In genomic region chr10:80352727-80353126, GRCm38 (mm10) we compare ENCODE assay signal across 24 mouse cellular contexts. TPM values are rescaled to one million over a fixed set of nuclear protein-coding genes. Genes with fewer than 3 reads are reported as not detected.
DNase-seq lines count a peak whose midpoint lies in the region; ATAC-seq and TF ChIP-seq lines count a peak whose summit lies in the region.
"Had no signal": no experiment of that assay in that cellular context is flagged by ENCODE, and none has a peak within 500 bp of the region (broad histone marks: within the 10 kb centered on the region; RNA-seq: fewer than 3 reads in every experiment).

No protein-coding gene starts in this region.

- H3K4me1 ChIP-seq in heart, embryonic 13.5 days = peaks cover 39% of the 10 kb centered on the region
- no peaks in the 10 kb centered on the region for H3K4me1 ChIP-seq in heart, adult 2 months (ENCODE audit: control insufficient read depth, insufficient read depth, low read length)
- peaks cover 17% of the 10 kb centered on the region; the same call in 1 of the 2 replicates for H3K4me1 ChIP-seq in kidney, postnatal 0 days (replicated peaks; ENCODE audit: insufficient read depth, low read length)
- H3K4me1 ChIP-seq in kidney, adult 2 months (ENCODE audit: control insufficient read depth, insufficient read depth, low read length) = no peaks in the 10 kb centered on the region
- H3K4me1 ChIP-seq in liver, embryonic 13.5 days (replicated peaks) = peaks cover 53% of the 10 kb centered on the region
- peaks cover 50% of the 10 kb centered on the region for H3K4me1 ChIP-seq in liver, embryonic 12.5 days
- peaks cover 74% of the 10 kb centered on the region for H3K4me1 ChIP-seq in E14TG2a.4 (replicated peaks; ENCODE audit: low read depth, low read length)

- no peak overlapping the region for H3K4me2 ChIP-seq in heart, embryonic 13.5 days
- H3K4me2 ChIP-seq in kidney, postnatal 0 days (ENCODE audit: low read length) = no peak overlapping the region
- H3K4me2 ChIP-seq in liver, embryonic 13.5 days = no peak overlapping the region
- no peak overlapping the region for H3K4me2 ChIP-seq in liver, embryonic 12.5 days
- H3K4me2 ChIP-seq: embryonic facial prominence, embryonic 12.5 days; forebrain, embryonic 13.5 days; forebrain, embryonic 15.5 days had no signal

- H3K4me3 ChIP-seq in heart, embryonic 13.5 days = no peak overlapping the region
- H3K4me3 ChIP-seq in heart, adult 2 months = no peak overlapping the region
- no peak overlapping the region for H3K4me3 ChIP-seq in kidney, postnatal 0 days (replicated peaks; ENCODE audit: low read depth, low read length)
- no peak overlapping the region for H3K4me3 ChIP-seq in kidney, adult 2 months (ENCODE audit: insufficient read depth, low read depth, low read length)
- no peak overlapping the region for H3K4me3 ChIP-seq in liver, embryonic 13.5 days (replicated peaks)
- H3K4me3 ChIP-seq in liver, embryonic 12.5 days = no peak overlapping the region
- H3K4me3 ChIP-seq in E14TG2a.4 (replicated peaks; ENCODE audit: low read length) = peak overlapping the region; percentile 20
- H3K4me3 ChIP-seq: embryonic facial prominence, embryonic 10.5 days; embryonic facial prominence, embryonic 12.5 days; forebrain, embryonic 13.5 days; forebrain, embryonic 15.5 days had no signal

- WGBS in heart, embryonic 13.5 days = 36% methylated on average over 8 of the region's 8 CpGs
- 42% methylated on average over 8 of the region's 8 CpGs for WGBS in heart, adult 2 months
- 46% methylated on average over 8 of the region's 8 CpGs for WGBS in kidney, postnatal 0 days
- WGBS in kidney, adult 2 months = 54% methylated on average over 8 of the region's 8 CpGs
- WGBS in liver, embryonic 13.5 days (ENCODE audit: insufficient replicate concordance) = 20% methylated on average over 8 of the region's 8 CpGs
- WGBS in liver, embryonic 12.5 days (ENCODE audit: insufficient replicate concordance) = 36% methylated on average over 8 of the region's 8 CpGs

- no peak for TF ChIP-seq POLR2A in heart, adult 2 months (IDR thresholded peaks at IDR 0.05; ENCODE audit: insufficient read depth, low read depth, low read length)
- no peak for TF ChIP-seq POLR2A in kidney, adult 2 months (IDR thresholded peaks at IDR 0.05; ENCODE audit: low read depth, low read length)

- no peaks in the 10 kb centered on the region for H3K79me2 ChIP-seq in heart, adult 2 months (replicated peaks; ENCODE audit: control insufficient read depth, insufficient read depth, low read length)

- intact Hi-C loops in heart, adult 2 months (cut with DNase I) = no loop called here

- peak overlapping the region; percentile 47; the same call in 1 of the 2 replicates for H3K9ac ChIP-seq in heart, embryonic 13.5 days
- no peak overlapping the region for H3K9ac ChIP-seq in heart, adult 2 months (ENCODE audit: low read depth, low read length)
- H3K9ac ChIP-seq in kidney, postnatal 0 days (ENCODE audit: low read depth, low read length) = 0 out of 2 replicates have a peak overlapping the region, but pooled peaks have one; percentile 6
- 0 out of 2 replicates have a peak overlapping the region, but pooled peaks have one; percentile 9 for H3K9ac ChIP-seq in liver, embryonic 13.5 days
- H3K9ac ChIP-seq in liver, embryonic 12.5 days = no peak overlapping the region
- H3K9ac ChIP-seq: embryonic facial prominence, embryonic 12.5 days; forebrain, embryonic 13.5 days; forebrain, embryonic 15.5 days had no signal

- H3K27ac ChIP-seq in heart, embryonic 13.5 days (replicated peaks) = no peak overlapping the region
- no peak overlapping the region for H3K27ac ChIP-seq in heart, adult 2 months
- no peak overlapping the region for H3K27ac ChIP-seq in kidney, postnatal 0 days
- H3K27ac ChIP-seq in kidney, adult 2 months (ENCODE audit: insufficient read depth, low read depth, low read length) = no peak overlapping the region
- no peak overlapping the region for H3K27ac ChIP-seq in liver, embryonic 13.5 days
- no peak overlapping the region for H3K27ac ChIP-seq in liver, embryonic 12.5 days
- H3K27ac ChIP-seq: embryonic facial prominence, embryonic 10.5 days; embryonic facial prominence, embryonic 12.5 days; forebrain, embryonic 13.5 days; forebrain, embryonic 15.5 days had no signal

- ATAC-seq in heart, embryonic 13.5 days (ENCODE audit: extremely low read depth, insufficient number of reproducible peaks, low FRiP score, low TSS enrichment) = no peak
- no peak for ATAC-seq in kidney, postnatal 0 days (replicated peaks; ENCODE audit: low FRiP score, low read depth)
- ATAC-seq in liver, embryonic 13.5 days (ENCODE audit: low read depth) = no peak
- ATAC-seq in liver, embryonic 12.5 days = no peak
- ATAC-seq: activated CD4-positive, CD25-positive, alpha-beta regulatory T cell, adult 4 months; CD4-positive, CD25-positive, alpha-beta regulatory T cell, adult 4 months; forebrain, embryonic 13.5 days; forebrain, embryonic 15.5 days; Patski had no signal

- no peak for DNase-seq in heart, adult 2 months
- no peak for DNase-seq in kidney, postnatal 0 days (ENCODE audit: low spot score)
- no peak for DNase-seq in kidney, adult 2 months
- DNase-seq in liver, embryonic 13.5 days = no peak
- DNase-seq in heart, adult 9 months (ENCODE audit: low spot score in 2 of 2) = no peak
- DNase-seq: adrenal gland, adult 8-10 months; adrenal gland, postnatal 14 days; adrenal gland, postnatal 36 days; B cell, adult 2 months; cerebellum, adult 2 months; cerebellum, adult 9-10 months; cerebellum, postnatal 10 days; cerebellum, postnatal 25 days had no signal

- no peak for TF ChIP-seq CTCF in heart, adult 2 months (IDR thresholded peaks at IDR 0.05)
- no peak for TF ChIP-seq CTCF in kidney, postnatal 0 days (IDR thresholded peaks at IDR 0.05; ENCODE audit: low read depth)
- TF ChIP-seq CTCF in kidney, adult 2 months (conservative IDR thresholded peaks at IDR 0.05; ENCODE audit: insufficient read depth, insufficient read length, low read depth, low read length) = no peak
- TF ChIP-seq CTCF in E14TG2a.4 (conservative IDR thresholded peaks at IDR 0.05; ENCODE audit: low read length) = no peak

- H3K27me3 ChIP-seq in heart, embryonic 13.5 days (replicated peaks) = peaks cover 97% of the 10 kb centered on the region
- peaks cover 15% of the 10 kb centered on the region for H3K27me3 ChIP-seq in heart, adult 2 months (ENCODE audit: control insufficient read depth, insufficient read depth, low read length)
- peaks cover 47% of the 10 kb centered on the region for H3K27me3 ChIP-seq in kidney, postnatal 0 days (ENCODE audit: insufficient read depth, low read length)
- no peaks in the 10 kb centered on the region for H3K27me3 ChIP-seq in kidney, adult 2 months (replicated peaks; ENCODE audit: control insufficient read depth, insufficient read depth, low read length)
- peaks cover 99% of the 10 kb centered on the region for H3K27me3 ChIP-seq in liver, embryonic 13.5 days
- H3K27me3 ChIP-seq in liver, embryonic 12.5 days (replicated peaks) = peaks cover 100% of the 10 kb centered on the region
- H3K27me3 ChIP-seq in E14TG2a.4 (ENCODE audit: insufficient read depth, low read length) = peaks cover 96% of the 10 kb centered on the region

- H3K9me3 ChIP-seq in heart, embryonic 13.5 days = no peaks in the 10 kb centered on the region
- no peaks in the 10 kb centered on the region for H3K9me3 ChIP-seq in kidney, postnatal 0 days (replicated peaks; ENCODE audit: low read length)
- no peaks in the 10 kb centered on the region for H3K9me3 ChIP-seq in liver, embryonic 13.5 days (replicated peaks)
- no peaks in the 10 kb centered on the region for H3K9me3 ChIP-seq in liver, embryonic 12.5 days (replicated peaks)
- no peaks in the 10 kb centered on the region for H3K9me3 ChIP-seq in E14TG2a.4 (ENCODE audit: low read length)
- H3K9me3 ChIP-seq: embryonic facial prominence, embryonic 10.5 days; embryonic facial prominence, embryonic 12.5 days; forebrain, embryonic 13.5 days; forebrain, embryonic 15.5 days had no signal

- H3K36me3 ChIP-seq in heart, embryonic 13.5 days = no peaks in the 10 kb centered on the region
- no peaks in the 10 kb centered on the region for H3K36me3 ChIP-seq in heart, adult 2 months (ENCODE audit: control insufficient read depth, insufficient read depth, low read length)
- no peaks in the 10 kb centered on the region for H3K36me3 ChIP-seq in kidney, postnatal 0 days (ENCODE audit: insufficient read depth, low read length)
- H3K36me3 ChIP-seq in kidney, adult 2 months (ENCODE audit: control insufficient read depth, insufficient read depth, low read length) = no peaks in the 10 kb centered on the region
- H3K36me3 ChIP-seq in liver, embryonic 13.5 days = no peaks in the 10 kb centered on the region
- H3K36me3 ChIP-seq in liver, embryonic 12.5 days = no peaks in the 10 kb centered on the region
- H3K36me3 ChIP-seq in E14TG2a.4 (ENCODE audit: insufficient read depth, low read length) = no peaks in the 10 kb centered on the region
- H3K36me3 ChIP-seq: embryonic facial prominence, embryonic 10.5 days; embryonic facial prominence, embryonic 12.5 days; forebrain, embryonic 15.5 days had no signal

- TF ChIP-seq EP300 in heart, adult 2 months (IDR thresholded peaks at IDR 0.05; ENCODE audit: insufficient read depth, low read depth, low read length) = no peak

RNA-seq across cellular contexts. Expression of gene Plk5, which starts 3.5 kb away (rescaled TPM):
- not detected in 2 replicates for polyA plus RNA-seq in heart, embryonic 13.5 days (2015; fragmentation: Nextera tagmentation; extraction: Ambion mirVana)
- total RNA-seq in heart, adult 2 months (2021) = under 1 TPM; 0.50 to 0.63 TPM
- 2.0 and 2.7 TPM in 2 replicates for polyA plus RNA-seq in heart, adult 2 months (2012; rRNA removed)
- polyA plus RNA-seq in kidney, postnatal 0 days (2015; fragmentation: Nextera tagmentation; extraction: Ambion mirVana) = 0.51 and 1.0 TPM in 2 replicates
- 1.8 and 2.0 TPM in 2 replicates for polyA plus RNA-seq in kidney, adult 2 months (2012; rRNA removed)
- polyA plus RNA-seq in liver, embryonic 13.5 days (2015; fragmentation: Nextera tagmentation; extraction: Ambion mirVana) = 0.12 TPM in 1 of 2 replicates, not detected in the other
- polyA plus RNA-seq in liver, embryonic 12.5 days (2016; fragmentation: Nextera tagmentation; extraction: Ambion mirVana) = 0.06 and 0.10 TPM in 2 replicates
- total RNA-seq: CH12.LX had no signal
- polyA plus RNA-seq: activated CD4-positive, CD25-positive, alpha-beta regulatory T cell, adult 4 months; CD4-positive, CD25-positive, alpha-beta regulatory T cell, adult 4 months had no signal

RNA-seq across cellular contexts. Expression of gene Adamtsl5, which starts 4.5 kb away (rescaled TPM):
- polyA plus RNA-seq in heart, embryonic 13.5 days (2015; fragmentation: Nextera tagmentation; extraction: Ambion mirVana) = 6.5 and 8.3 TPM in 2 replicates
- 10 to 100 TPM; 71.9 to 84.5 TPM for total RNA-seq in heart, adult 2 months (2021)
- polyA plus RNA-seq in heart, adult 2 months (2012; rRNA removed) = 80.9 and 85.2 TPM in 2 replicates
- polyA plus RNA-seq in kidney, postnatal 0 days (2015; fragmentation: Nextera tagmentation; extraction: Ambion mirVana) = 3.0 and 3.2 TPM in 2 replicates
- polyA plus RNA-seq in kidney, adult 2 months (2012; rRNA removed) = 5.5 and 7.4 TPM in 2 replicates
- 1.8 and 2.5 TPM in 2 replicates for polyA plus RNA-seq in liver, embryonic 13.5 days (2015; fragmentation: Nextera tagmentation; extraction: Ambion mirVana)
- 2.4 and 2.9 TPM in 2 replicates for polyA plus RNA-seq in liver, embryonic 12.5 days (2016; fragmentation: Nextera tagmentation; extraction: Ambion mirVana)
- polyA plus RNA-seq: activated CD4-positive, CD25-positive, alpha-beta regulatory T cell, adult 4 months; CD4-positive, CD25-positive, alpha-beta regulatory T cell, adult 4 months had no signal

RNA-seq across cellular contexts. Expression of gene Reep6, which starts 23.0 kb away (rescaled TPM):
- polyA plus RNA-seq in heart, embryonic 13.5 days (2015; fragmentation: Nextera tagmentation; extraction: Ambion mirVana) = 2.6 and 4.4 TPM in 2 replicates
- total RNA-seq in heart, adult 2 months (2021) = 1 to 10 TPM; 2.8 to 3.6 TPM
- 2.9 and 4.1 TPM in 2 replicates for polyA plus RNA-seq in heart, adult 2 months (2012; rRNA removed)
- polyA plus RNA-seq in kidney, postnatal 0 days (2015; fragmentation: Nextera tagmentation; extraction: Ambion mirVana) = 11.7 and 12.1 TPM in 2 replicates
- polyA plus RNA-seq in kidney, adult 2 months (2012; rRNA removed) = 24.7 and 25.1 TPM in 2 replicates
- 50.9 and 65.0 TPM in 2 replicates for polyA plus RNA-seq in liver, embryonic 13.5 days (2015; fragmentation: Nextera tagmentation; extraction: Ambion mirVana)
- polyA plus RNA-seq in liver, embryonic 12.5 days (2016; fragmentation: Nextera tagmentation; extraction: Ambion mirVana) = 61.4 and 61.6 TPM in 2 replicates
- polyA plus RNA-seq: activated CD4-positive, CD25-positive, alpha-beta regulatory T cell, adult 4 months had no signal

RNA-seq across cellular contexts. Expression of gene Pcsk4, which starts 23.4 kb away (rescaled TPM):
- 1.8 and 2.1 TPM in 2 replicates for polyA plus RNA-seq in heart, embryonic 13.5 days (2015; fragmentation: Nextera tagmentation; extraction: Ambion mirVana)
- 1 to 10 TPM; 1.4 to 1.8 TPM for total RNA-seq in heart, adult 2 months (2021)
- polyA plus RNA-seq in heart, adult 2 months (2012; rRNA removed) = 4.5 and 4.9 TPM in 2 replicates
- polyA plus RNA-seq in kidney, postnatal 0 days (2015; fragmentation: Nextera tagmentation; extraction: Ambion mirVana) = 5.4 and 5.9 TPM in 2 replicates
- polyA plus RNA-seq in kidney, adult 2 months (2012; rRNA removed) = 9.1 and 12.2 TPM in 2 replicates
- 5.3 TPM in 2 replicates for polyA plus RNA-seq in liver, embryonic 13.5 days (2015; fragmentation: Nextera tagmentation; extraction: Ambion mirVana)
- polyA plus RNA-seq in liver, embryonic 12.5 days (2016; fragmentation: Nextera tagmentation; extraction: Ambion mirVana) = 6.9 and 7.2 TPM in 2 replicates

RNA-seq across cellular contexts. Expression of gene 2310011J03Rik, which starts 32.4 kb away (rescaled TPM):
- 36.0 and 36.6 TPM in 2 replicates for polyA plus RNA-seq in heart, embryonic 13.5 days (2015; fragmentation: Nextera tagmentation; extraction: Ambion mirVana)
- total RNA-seq in heart, adult 2 months (2021) = 10 to 100 TPM; 13.3 to 14.5 TPM
- polyA plus RNA-seq in heart, adult 2 months (2012; rRNA removed) = 27.3 and 28.9 TPM in 2 replicates
- 52.2 and 53.6 TPM in 2 replicates for polyA plus RNA-seq in kidney, postnatal 0 days (2015; fragmentation: Nextera tagmentation; extraction: Ambion mirVana)
- polyA plus RNA-seq in kidney, adult 2 months (2012; rRNA removed) = 47.8 and 52.5 TPM in 2 replicates
- 42.3 and 43.7 TPM in 2 replicates for polyA plus RNA-seq in liver, embryonic 13.5 days (2015; fragmentation: Nextera tagmentation; extraction: Ambion mirVana)
- 46.0 and 46.7 TPM in 2 replicates for polyA plus RNA-seq in liver, embryonic 12.5 days (2016; fragmentation: Nextera tagmentation; extraction: Ambion mirVana)

Comparison
In these comparisons a context has a peak if more than half of its experiments do, and no peak if none do; other contexts are left out.
1. H3K9ac ChIP-seq: peak in heart, embryonic 13.5 days (single experiment), kidney, postnatal 0 days (single experiment) and liver, embryonic 13.5 days (single experiment); none in heart, adult 2 months (single experiment) and liver, embryonic 12.5 days (single experiment).